Mouse (Mus musculus) limb, embryonic 15.5 days (tissue): ENCODE results near the gene Tmem170b. TPM values are rescaled to one million over a fixed set of nuclear protein-coding genes. Genes with fewer than 3 reads are reported as not detected.

ENCODE experiments used
- ATAC-seq: fragments of 200-750 bp; cut with Nextera tagmentation; 2 replicates; pipeline ENCODE4 v1.8.0; 2017; ENCODE audit warnings: low read depth, moderate TSS enrichment; ENCODE audit not compliant: insufficient number of reproducible peaks, low FRiP score, low TSS enrichment
- H3K27ac ChIP-seq: fragments of 300-500 bp; sonication (generic); 2 replicates; pipeline ENCODE4 v1.5.1; 2015; ENCODE audit warnings: moderate library complexity, mild to moderate bottlenecking, inconsistent platforms
- H3K27me3 ChIP-seq: fragments of 300-500 bp; sonication (generic); 2 replicates; pipeline ENCODE4 v1.6.1; 2015; ENCODE audit warnings: inconsistent platforms
- H3K36me3 ChIP-seq: fragments of 300-500 bp; sonication (generic); 2 replicates; pipeline ENCODE4 v1.6.1; 2015; ENCODE audit warnings: inconsistent platforms
- H3K4me1 ChIP-seq: fragments of 300-500 bp; sonication (generic); 2 replicates; pipeline ENCODE4 v1.6.1; 2015; ENCODE audit warnings: inconsistent platforms
- H3K4me2 ChIP-seq: fragments of 300-500 bp; sonication (generic); 2 replicates; pipeline ENCODE4 v1.6.1; 2015; ENCODE audit warnings: mild to moderate bottlenecking, inconsistent platforms
- H3K4me3 ChIP-seq: fragments of 300-500 bp; sonication (generic); 2 replicates; pipeline ENCODE4 v1.5.1; 2015; ENCODE audit warnings: mild to moderate bottlenecking, inconsistent platforms
- H3K9ac ChIP-seq: fragments of 300-500 bp; sonication (generic); 2 replicates; pipeline ENCODE4 v1.6.1; 2015; ENCODE audit warnings: inconsistent platforms
- H3K9me3 ChIP-seq: fragments of 300-500 bp; sonication (generic); 2 replicates; pipeline ENCODE4 v1.6.1; 2016; ENCODE audit warnings: inconsistent platforms
- WGBS: fragments of 180-500 bp; shearing (Covaris S2); methylation state at CpG from one replicate; pipeline ENCODE4 v1.1.7; 2015; 5-methylcytosine and 5-hydroxymethylcytosine counted together
- polyA plus RNA-seq: library from polyadenylated mRNA; unstranded; fragments of >200 nt; fragmentation: Nextera tagmentation; extraction: Ambion mirVana; gene quantifications from 2 replicates; pipeline ENCODE4 v1.2.1, GENCODE M21; 2015

Gene Tmem170b
- polyA plus RNA-seq, 1 experiment from 2014 or later: 12.1 TPM

- Histone ChIP-seq H3K9ac (no peak overlapping the region), H3K4me3 (no peak overlapping the region), H3K9me3 (no peaks in the 10 kb centered on the region), H3K27me3 (no peaks in the 10 kb centered on the region), H3K4me1 (0 out of 2 replicates have a peak, but pooled peaks cover 4% of the 10 kb centered on the region), H3K36me3 (no peaks in the 10 kb centered on the region), H3K27ac (no peak overlapping the region), H3K4me2 (no peak overlapping the region)
- 82% methylated on average over 4 of the region's 4 CpGs for WGBS
- no peak for ATAC-seq
Observed at GRCm38 (mm10) chr13:41620132-41620531, 14.4 kb downstream of the Tmem170b start.

GRCm38 (mm10) chr13:41624123-41624522 is 18.4 kb downstream of the Tmem170b start:
- H3K4me1 ChIP-seq: no peaks in the 10 kb centered on the region
- H3K27me3 ChIP-seq: no peaks in the 10 kb centered on the region
- 55% methylated on average over 1 of the region's 1 CpGs for WGBS
- no peak for ATAC-seq
- no peaks in the 10 kb centered on the region for H3K9me3 ChIP-seq
- H3K27ac ChIP-seq: no peak overlapping the region
- H3K36me3 ChIP-seq: 0 out of 2 replicates have a peak, but pooled peaks cover 3% of the 10 kb centered on the region
- no peak overlapping the region for H3K9ac ChIP-seq
- no peak overlapping the region for H3K4me2 ChIP-seq
- H3K4me3 ChIP-seq: no peak overlapping the region

GRCm38 (mm10) chr13:41625248-41625647 is 19.5 kb downstream of the Tmem170b start:
- no peak overlapping the region for H3K9ac ChIP-seq
- 83% methylated on average over 3 of the region's 3 CpGs for WGBS
- no peaks in the 10 kb centered on the region for H3K27me3 ChIP-seq
- H3K27ac ChIP-seq: no peak overlapping the region
- H3K4me3 ChIP-seq: no peak overlapping the region
- no peak for ATAC-seq
- no peaks in the 10 kb centered on the region for H3K9me3 ChIP-seq
- 0 out of 2 replicates have a peak, but pooled peaks cover 3% of the 10 kb centered on the region for H3K36me3 ChIP-seq
- H3K4me2 ChIP-seq: no peak overlapping the region
- H3K4me1 ChIP-seq: no peaks in the 10 kb centered on the region

DNA sequence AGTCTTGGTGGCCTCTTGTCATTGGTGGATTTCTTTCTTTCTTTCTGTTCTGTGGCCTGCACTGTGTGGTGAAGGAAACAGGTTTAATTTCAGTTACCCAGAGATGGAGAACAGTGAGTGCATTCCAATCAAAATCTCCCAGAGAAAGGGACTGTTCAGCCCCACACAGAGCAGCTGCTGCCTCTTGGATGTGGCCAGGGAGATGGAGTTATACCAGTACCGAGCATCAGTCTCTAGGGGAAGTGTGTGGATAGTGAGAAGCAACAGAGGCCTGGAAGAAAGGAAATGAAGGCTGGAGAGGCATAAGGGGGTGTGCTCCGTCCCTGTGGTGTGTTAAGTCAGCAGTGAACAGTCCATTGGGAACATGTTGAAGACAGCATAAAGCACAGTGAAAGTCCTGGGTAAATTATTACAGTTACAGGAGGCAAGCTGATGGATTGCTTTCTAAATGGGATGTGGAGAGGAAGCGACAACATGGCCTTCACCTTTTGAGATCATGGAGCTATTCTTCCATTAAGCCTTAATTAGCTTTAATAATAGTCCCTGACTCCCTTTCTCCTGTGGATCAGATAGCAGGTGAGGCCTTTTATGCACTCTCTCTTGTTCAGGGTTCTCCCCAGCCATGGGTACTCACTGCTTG is 21.7 kb downstream of the Tmem170b start:
- Histone ChIP-seq H3K9me3 (no peaks in the 10 kb centered on the region), H3K4me3 (no peak overlapping the region), H3K27ac (no peak overlapping the region), H3K36me3 (0 out of 2 replicates have a peak, but pooled peaks cover 3% of the 10 kb centered on the region), H3K4me2 (no peak overlapping the region), H3K9ac (no peak overlapping the region), H3K4me1 (no peaks in the 10 kb centered on the region), H3K27me3 (no peaks in the 10 kb centered on the region)
- ATAC-seq: no peak
- 64% methylated on average over 3 of the region's 3 CpGs for WGBS

DNA sequence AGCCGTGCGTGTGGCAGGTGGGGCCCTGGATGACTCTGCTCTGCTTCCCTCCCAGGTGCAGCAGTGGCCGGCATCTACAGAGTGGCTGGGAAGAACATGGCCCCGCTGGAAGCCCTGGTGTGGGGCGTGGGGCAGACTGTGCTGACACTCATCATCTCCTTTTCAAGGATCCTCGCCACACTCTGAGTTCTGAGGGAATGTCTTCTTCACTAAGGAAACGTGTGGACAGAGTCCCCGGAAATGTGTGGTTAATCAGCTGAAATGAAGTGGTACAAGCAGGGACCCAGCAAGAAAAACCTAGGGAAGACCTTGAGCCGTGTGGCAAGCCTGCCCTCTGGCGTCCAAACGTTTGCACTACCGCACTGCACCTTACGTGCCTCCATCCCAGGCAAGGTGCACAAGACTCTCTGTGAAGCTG is 28.7 kb downstream of the Tmem170b start:
- H3K4me1 ChIP-seq: peaks cover 4% of the 10 kb centered on the region; the same call in 1 of the 2 replicates
- H3K27me3 ChIP-seq: no peaks in the 10 kb centered on the region
- no peaks in the 10 kb centered on the region for H3K36me3 ChIP-seq
- 25% methylated on average over 13 of the region's 13 CpGs for WGBS
- H3K9me3 ChIP-seq: no peaks in the 10 kb centered on the region
- H3K4me2 ChIP-seq: no peak overlapping the region
- no peak for ATAC-seq
- H3K9ac ChIP-seq: no peak overlapping the region
- no peak overlapping the region for H3K4me3 ChIP-seq
- H3K27ac ChIP-seq: no peak overlapping the region

GRCm38 (mm10) chr13:41638083-41638482 is 32.4 kb downstream of the Tmem170b start:
- Histone ChIP-seq H3K4me2 (no peak overlapping the region), H3K4me3 (no peak overlapping the region), H3K9me3 (no peaks in the 10 kb centered on the region), H3K27me3 (no peaks in the 10 kb centered on the region), H3K9ac (no peak overlapping the region), H3K27ac (no peak overlapping the region), H3K36me3 (no peaks in the 10 kb centered on the region), H3K4me1 (peaks cover 4% of the 10 kb centered on the region; the same call in 1 of the 2 replicates)
- ATAC-seq: no peak
- 86% methylated on average over 4 of the region's 4 CpGs for WGBS

- Histone ChIP-seq H3K4me3 (no peak overlapping the region), H3K27ac (no peak overlapping the region), H3K4me2 (no peak overlapping the region), H3K27me3 (no peaks in the 10 kb centered on the region), H3K9me3 (no peaks in the 10 kb centered on the region), H3K36me3 (no peaks in the 10 kb centered on the region), H3K4me1 (0 out of 2 replicates have a peak, but pooled peaks cover 2% of the 10 kb centered on the region), H3K9ac (no peak overlapping the region)
- WGBS: 22% methylated on average over 6 of the region's 6 CpGs
- ATAC-seq: no peak
Observed at GRCm38 (mm10) chr13:41642851-41643250, 37.1 kb downstream of the Tmem170b start.

DNA sequence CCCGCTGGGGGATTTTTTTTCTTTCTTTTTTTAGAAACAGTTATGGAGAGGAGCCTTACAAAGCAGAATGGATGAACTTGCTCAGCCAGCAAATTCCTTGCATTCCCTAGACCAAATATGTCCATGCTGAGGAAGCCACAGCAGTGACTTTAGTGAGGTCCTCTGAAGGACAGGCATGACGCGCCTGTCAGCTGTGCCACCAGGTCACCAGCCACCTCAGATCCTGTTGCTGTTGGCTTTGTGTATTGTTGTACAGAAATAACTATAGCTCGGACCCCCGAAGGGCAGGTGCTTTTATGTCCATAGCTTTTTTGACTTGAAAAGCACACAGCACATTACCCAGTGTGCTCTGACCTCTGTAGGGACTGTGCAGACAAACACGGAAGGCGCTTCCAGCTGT is 38.1 kb downstream of the Tmem170b start:
- Histone ChIP-seq H3K4me2 (no peak overlapping the region), H3K9me3 (no peaks in the 10 kb centered on the region), H3K36me3 (no peaks in the 10 kb centered on the region), H3K4me3 (no peak overlapping the region), H3K9ac (no peak overlapping the region), H3K4me1 (0 out of 2 replicates have a peak, but pooled peaks cover 2% of the 10 kb centered on the region), H3K27ac (peak overlapping the region; percentile 12; the same call in 1 of the 2 replicates), H3K27me3 (no peaks in the 10 kb centered on the region)
- 69% methylated on average over 7 of the region's 7 CpGs for WGBS
- peak; percentile 75 for ATAC-seq

GRCm38 (mm10) chr13:41644591-41645482 is 39.1 kb downstream of the Tmem170b start:
- ATAC-seq: no peak
- no peak overlapping the region for H3K4me3 ChIP-seq
- H3K9ac ChIP-seq: no peak overlapping the region
- H3K4me2 ChIP-seq: no peak overlapping the region
- H3K9me3 ChIP-seq: no peaks in the 10 kb centered on the region
- H3K36me3 ChIP-seq: no peaks in the 10 kb centered on the region
- H3K4me1 ChIP-seq: 0 out of 2 replicates have a peak, but pooled peaks cover 2% of the 10 kb centered on the region
- WGBS: 48% methylated on average over 10 of the region's 10 CpGs
- no peak overlapping the region for H3K27ac ChIP-seq
- no peaks in the 10 kb centered on the region for H3K27me3 ChIP-seq

DNA sequence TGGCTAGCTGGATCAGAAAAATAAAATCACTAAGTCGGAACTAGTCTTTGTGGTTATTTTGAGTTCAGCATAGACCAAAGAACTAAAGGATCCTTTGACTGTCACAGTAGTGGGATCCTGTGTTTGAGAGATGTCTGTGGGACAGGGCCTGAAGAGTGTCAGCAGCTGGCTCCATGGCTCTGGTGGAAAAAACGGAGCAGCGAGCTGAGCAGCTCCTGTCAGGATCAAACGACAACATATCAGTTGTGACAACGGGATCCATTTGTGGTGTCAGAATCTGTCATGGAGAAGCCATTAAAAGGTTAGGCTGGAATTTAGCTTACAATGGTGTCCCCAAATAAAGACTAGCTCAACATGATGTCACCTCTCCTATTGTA is 39.8 kb downstream of the Tmem170b start:
- H3K4me1 ChIP-seq: 0 out of 2 replicates have a peak, but pooled peaks cover 2% of the 10 kb centered on the region
- no peak overlapping the region for H3K4me2 ChIP-seq
- H3K27ac ChIP-seq: no peak overlapping the region
- H3K36me3 ChIP-seq: no peaks in the 10 kb centered on the region
- no peaks in the 10 kb centered on the region for H3K9me3 ChIP-seq
- H3K9ac ChIP-seq: no peak overlapping the region
- WGBS: 79% methylated on average over 5 of the region's 5 CpGs
- no peak overlapping the region for H3K4me3 ChIP-seq
- ATAC-seq: no peak
- H3K27me3 ChIP-seq: no peaks in the 10 kb centered on the region

DNA sequence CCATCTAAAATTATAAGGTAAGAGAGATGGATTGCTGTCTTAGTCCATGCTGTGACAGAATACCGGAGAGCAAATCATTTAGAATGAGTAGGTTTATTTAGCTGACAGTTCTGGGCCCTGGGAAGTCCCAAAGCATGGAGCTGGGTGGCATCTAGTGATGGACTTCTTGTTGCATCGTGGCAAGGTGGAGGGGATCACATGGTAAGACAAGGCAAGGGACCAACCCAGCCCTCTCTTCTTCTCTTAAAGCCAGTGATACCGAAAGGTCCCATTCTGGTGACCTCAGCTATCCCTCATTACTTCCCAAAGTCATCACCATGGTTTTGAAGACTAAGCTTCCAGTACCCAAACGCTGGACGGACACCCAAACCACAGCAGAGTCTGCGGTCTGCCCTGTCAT is 42.3 kb downstream of the Tmem170b start:
- no peaks in the 10 kb centered on the region for H3K27me3 ChIP-seq
- WGBS: 88% methylated on average over 6 of the region's 6 CpGs
- H3K9me3 ChIP-seq: no peaks in the 10 kb centered on the region
- H3K36me3 ChIP-seq: no peaks in the 10 kb centered on the region
- ATAC-seq: no peak
- no peak overlapping the region for H3K4me2 ChIP-seq
- H3K27ac ChIP-seq: no peak overlapping the region
- 0 out of 2 replicates have a peak, but pooled peaks cover 2% of the 10 kb centered on the region for H3K4me1 ChIP-seq
- no peak overlapping the region for H3K9ac ChIP-seq
- no peak overlapping the region for H3K4me3 ChIP-seq

DNA sequence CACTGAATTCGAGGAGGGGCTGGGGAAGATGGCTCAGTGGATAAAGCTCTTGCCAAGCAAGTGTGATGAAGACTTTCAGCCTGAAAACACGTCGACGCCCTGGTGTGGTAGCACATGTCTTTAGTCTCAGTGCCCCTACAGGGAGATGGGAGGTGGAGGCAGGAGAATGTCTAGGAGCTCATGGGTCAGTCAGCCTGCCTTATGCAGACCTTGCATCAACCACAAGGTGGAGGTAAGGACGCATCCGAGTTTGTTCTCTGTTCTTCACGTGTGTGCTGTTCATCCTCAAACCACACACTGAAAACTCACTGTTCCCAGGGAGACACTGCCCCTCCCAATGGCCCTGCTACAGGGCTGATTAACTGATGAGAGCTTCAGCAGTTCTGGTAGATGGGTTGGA is 45.0 kb downstream of the Tmem170b start:
- H3K4me2 ChIP-seq: no peak overlapping the region
- 75% methylated on average over 7 of the region's 7 CpGs for WGBS
- H3K36me3 ChIP-seq: no peaks in the 10 kb centered on the region
- H3K27ac ChIP-seq: no peak overlapping the region
- H3K9ac ChIP-seq: no peak overlapping the region
- H3K4me1 ChIP-seq: no peaks in the 10 kb centered on the region
- ATAC-seq: no peak
- no peak overlapping the region for H3K4me3 ChIP-seq
- no peaks in the 10 kb centered on the region for H3K27me3 ChIP-seq
- no peaks in the 10 kb centered on the region for H3K9me3 ChIP-seq
